Mouse (Mus musculus) liver (tissue): ENCODE results near the gene Pan2.
"Not testable (repeated sequence)": the region's sequence is repeated elsewhere in the genome, so short reads cannot be mapped to it uniquely, and the experiment has no call there.

Experiments
- DNase-seq: peaks from one replicate; pipeline ENCODE4 v3.0.0-alpha.2; 2020; ENCODE audit warnings: mixed read lengths

Pan2 gene

DNA sequence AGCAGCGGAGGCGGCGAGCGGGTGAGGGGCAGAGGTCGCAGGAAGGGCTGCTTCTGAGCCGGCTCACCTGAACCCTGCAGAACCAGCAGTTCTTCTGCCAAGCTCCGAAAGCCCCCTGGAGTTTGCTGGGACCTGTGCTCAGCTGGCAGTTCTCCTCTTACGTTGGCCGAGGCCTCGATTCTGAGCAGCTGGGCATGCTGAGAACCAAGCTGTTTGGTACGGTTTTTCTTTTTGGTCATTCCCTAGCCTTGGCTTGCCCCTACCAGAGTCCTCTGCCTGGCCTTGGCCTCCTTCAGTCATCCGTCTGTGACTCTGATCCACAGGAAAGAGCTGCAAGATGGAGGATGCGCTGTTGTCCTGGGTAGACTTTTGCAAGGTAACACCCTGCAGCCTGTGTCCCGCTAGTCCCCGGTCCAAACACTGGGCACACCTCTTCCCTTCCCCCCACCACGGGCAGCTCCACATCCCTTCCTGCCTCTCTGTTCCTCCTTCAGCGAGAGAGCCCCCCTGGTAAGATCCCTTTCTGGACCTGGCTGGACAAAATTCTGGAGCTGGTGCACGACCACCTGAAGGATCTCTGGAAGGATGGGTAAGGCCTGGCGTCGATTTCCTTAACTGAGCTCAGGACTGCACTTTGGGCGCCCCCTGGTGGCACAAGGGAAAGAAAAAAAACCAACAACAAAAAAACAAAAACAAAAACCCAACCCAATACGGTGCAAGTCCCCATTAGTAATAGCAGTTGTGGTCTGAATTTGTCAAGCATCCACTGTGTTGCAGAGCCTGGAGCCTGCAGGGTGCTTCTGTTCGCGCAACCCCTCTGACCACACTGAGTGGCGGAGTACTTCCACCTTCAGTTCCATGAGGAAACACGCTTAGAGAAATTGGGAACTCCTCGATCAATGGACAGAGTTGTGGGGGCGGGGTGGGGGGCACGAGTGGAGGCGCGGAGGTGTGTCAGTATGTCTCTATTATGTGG lies 19.2 kb upstream of the Pan2 start:
- DNase-seq, result peak; percentile 72

DNA sequence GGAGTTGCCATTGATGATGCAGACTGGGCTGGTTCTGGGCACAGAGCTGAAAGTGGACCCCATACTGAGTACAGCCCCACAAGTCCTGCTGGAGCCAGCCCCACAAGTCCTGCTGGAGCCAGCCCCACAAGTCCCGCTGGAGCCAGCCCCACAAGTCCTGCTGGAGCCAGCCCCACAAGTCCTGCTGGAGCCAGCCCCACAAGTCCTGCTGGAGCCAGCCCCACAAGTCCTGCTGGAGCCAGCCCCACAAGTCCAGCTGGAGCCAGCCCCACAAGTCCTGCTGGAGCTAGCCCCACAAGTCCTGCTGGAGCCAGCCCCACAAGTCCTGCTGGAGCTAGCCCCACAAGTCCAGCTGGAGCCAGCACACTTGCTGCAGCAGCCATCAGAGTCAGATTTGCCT lies 12.5 kb upstream of the Pan2 start:
- not testable (repeated sequence) for DNase-seq

DNA sequence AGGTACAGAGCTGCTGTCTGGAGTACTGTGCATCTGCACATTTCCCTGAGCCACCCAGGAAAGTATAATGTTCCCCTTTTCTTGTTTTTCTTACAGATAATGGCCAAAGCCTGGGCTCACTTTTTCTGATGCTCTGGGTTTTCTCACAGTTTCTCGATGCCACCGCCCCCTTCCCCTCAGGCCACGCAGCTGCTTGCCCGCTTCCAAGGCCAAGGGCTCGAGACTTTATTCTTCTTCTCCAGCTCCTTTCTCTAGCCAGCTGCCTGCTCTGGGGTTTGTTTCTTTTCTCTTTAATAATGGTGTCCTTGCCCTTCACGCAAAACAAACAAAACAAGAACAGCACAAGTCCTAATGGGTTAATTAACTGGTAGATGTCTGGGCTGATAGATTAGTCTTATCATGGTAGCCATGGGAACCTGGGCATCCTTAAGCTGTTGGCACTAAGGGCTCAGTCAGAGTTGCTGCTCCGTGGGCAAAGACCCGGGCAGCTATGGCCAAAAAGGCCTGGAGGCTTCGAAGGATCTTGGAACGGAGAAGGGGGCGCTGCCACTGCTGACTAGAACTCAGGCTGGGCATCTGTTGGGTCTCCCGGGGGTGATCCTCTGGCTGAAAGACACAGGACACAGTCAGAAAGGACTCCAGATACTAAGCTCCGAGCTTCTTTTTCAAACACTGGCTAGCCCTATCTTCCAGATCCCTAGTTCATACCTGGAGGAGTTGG lies 6.6 kb upstream of the Pan2 start:
- no peak for DNase-seq

DNA sequence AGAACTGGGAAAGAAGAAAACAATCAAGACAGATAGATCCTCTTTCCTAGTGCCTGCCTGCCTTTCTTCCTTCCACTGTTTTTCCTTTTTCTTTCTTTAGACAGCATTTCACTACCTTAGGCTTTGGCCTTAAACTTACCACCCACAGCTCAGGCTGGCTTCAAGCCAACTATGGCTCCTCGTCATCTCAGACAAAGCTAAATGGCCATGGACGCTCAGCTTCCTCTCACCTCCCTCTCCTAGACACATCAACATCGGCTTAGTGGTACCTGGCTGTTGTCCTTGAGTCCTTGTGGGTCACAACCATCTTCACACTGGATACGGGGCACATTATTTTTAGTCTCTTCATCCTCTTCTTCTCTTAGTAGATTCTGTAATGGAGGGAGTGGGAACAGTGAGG lies 5.9 kb upstream of the Pan2 start:
- DNase-seq, result no peak

DNA sequence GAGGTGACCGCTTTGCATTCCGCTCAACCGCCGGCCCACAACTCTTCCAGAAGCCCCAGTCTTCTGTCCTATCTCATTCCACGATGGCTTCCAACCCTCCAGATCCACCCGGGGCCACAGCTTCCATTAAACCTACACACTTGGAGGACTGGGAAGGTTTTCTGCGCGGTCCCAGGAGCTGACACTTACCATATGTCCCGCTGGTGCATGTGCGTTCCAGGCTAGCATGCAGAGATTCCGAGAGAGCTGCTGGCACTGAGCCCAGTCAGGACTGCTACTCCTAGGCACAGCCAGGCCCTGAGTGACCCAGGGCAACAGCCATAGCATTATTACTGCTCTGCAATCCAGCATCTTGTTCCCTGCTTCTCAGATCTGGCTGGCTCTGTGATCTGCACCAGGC lies 5.5 kb upstream of the Pan2 start:
- DNase-seq, result peak; percentile 36

DNA sequence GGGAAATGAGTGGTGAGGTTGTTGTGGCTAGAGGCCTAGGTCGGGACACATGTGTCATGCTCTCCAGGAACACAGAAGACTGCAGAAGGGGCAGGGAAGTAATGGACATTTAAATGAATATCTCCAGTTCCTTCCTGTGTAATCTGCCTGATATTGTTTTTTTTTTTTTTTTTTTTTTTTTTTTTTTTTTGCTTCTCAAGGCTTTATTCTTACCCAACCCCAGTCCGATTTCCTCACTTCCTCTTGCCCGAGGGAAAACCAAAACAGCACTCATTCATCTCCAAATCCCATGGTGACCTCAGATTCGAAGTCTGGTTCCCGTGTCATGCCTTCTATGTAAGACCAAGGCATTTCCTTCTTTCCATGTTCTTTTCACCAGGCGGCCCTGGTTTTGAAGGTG lies 4.9 kb upstream of the Pan2 start:
- DNase-seq, result no peak

DNA sequence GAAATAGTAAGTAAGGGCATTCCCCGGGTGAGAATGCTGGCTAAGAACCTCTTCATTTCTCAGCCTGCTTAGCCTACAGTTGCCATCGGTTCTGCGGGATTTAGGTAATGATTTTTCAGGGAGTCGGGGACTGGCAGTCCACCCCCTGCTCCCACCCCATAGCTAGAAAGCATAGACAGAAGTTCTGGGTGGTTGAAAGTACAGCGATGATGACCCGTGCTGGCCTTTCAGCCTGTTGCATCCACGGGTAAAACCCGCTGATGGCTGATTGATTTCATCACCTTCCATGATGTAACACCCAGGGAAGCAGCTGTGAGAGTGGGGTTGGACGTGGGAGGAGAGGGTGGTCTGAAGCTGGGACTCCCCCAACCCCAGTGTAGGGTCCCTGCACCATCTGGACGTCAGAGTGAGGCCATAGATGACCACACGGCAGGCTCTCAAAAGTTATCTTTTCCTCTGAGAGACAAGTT lies 4.4 kb upstream of the Pan2 start, which contains the start of gene Il23a:
Il23a (minus strand) TSS at position 51 of the 470 bp plus-strand sequence.
- DNase-seq, result no peak

DNA sequence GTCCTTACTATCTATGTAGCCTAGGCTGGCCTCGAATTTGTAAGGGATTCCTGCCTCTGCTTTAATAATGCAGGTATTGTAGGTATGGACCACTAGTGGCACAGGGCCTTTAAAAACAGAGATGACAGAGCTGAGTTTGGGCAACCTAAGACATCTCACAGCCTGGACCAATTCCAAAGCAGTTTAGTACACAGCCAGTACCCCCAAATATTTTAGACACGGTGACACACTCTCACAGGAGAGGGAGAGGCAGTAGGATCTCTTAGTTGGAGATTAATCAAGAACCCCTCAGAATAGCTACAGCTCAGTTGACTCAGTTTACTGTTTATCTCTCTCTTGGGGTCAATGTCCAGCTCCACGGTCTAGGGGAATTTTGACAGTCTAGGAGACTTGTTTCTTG lies 778 bp upstream of the Pan2 start:
- DNase-seq, result no peak

DNA sequence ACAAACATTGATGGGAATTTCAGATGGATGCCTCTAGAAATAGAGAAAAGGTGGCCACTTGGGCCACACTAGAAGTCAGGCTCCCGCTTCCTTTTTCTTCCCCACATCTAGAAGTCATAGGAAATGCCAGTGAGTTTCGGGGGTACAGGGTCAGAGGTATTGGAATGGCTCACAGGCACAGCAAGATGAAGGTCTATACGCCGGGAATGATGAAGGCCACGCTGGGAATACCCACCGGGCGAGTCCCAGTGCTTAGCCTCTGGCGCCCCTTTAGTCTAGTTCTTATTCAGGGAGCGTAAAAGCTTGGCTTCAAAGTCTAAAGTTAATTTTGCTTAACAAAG lies 380 bp upstream of the Pan2 start:
- DNase-seq, result no peak

DNA sequence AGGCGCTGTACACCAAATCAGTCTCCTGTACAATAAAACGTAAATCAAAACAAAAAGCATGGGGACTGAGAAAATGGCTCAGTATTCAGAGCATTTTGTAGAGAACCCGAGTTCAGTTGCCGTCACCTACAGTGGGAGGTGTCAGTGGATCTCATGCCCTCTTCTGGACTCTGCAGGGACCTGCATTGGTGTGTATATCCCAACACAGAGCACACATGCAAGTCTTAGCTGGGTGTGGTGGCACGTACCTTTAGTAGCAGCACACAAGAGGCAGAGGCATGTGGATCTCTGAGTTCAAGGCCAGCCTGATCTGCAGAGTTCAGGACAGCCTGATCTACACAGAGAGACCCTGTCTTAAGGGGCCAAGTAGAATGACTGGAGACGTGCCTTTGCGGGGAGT lies 6.5 kb downstream of the Pan2 start:
- DNase-seq, result no peak

DNA sequence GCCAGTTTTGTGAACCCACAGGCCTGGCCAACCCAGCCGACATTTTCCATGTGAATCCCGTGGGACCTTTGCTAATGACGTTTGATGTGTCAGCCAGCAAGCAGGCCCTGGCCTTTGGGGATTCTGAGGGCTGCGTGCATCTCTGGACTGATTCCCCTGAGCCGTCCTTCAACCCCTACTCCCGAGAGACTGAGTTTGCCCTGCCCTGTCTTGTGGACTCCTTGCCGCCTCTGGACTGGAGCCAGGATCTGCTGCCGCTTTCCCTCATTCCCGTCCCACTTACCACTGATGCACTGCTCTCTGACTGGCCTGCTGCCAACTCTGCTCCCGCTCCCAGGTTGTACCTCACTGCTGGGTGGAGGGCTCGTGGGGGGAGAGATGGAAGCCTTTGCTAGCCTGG lies 7.0 kb downstream of the Pan2 start:
- peak; percentile 20 for DNase-seq

DNA sequence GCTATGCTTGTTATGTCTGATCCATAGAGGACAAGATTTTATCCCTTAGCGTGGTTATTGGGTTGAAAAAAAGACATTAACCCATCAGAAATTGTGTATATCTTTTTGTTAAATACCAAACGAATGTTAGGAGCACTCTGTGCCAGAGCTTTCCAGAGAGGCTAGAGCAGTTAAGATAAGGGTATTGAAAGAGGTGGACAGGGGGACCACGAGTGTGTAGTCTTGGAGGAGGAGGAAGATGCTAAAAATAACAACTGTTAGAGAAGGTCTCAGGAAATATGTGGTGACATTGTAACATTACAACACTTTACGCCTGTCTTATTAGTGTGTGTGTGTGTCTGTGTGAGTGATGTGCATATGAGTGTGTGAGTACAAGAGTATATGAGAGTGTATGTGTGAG lies 7.8 kb downstream of the Pan2 start:
- DNase-seq, result no peak

DNA sequence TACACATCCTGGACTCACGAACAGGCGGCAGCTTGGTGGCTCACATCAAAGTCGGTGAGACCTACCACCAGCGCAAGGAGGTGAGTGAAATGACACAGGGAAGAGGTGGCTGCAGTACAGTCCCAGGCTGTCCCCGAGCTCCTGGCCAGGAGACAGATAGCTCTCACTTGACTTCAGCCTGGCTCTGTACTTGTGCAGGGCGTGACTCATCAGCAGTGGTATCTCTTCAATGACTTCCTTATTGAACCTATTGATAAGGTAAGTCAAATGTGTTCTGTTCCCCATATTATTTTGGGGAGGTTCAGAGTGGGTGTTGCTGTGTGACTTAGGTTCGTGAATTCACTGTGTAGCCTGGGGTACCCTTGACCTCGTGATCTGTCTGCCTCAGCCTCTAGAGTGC lies 12.4 kb downstream of the Pan2 start:
- no peak for DNase-seq

DNA sequence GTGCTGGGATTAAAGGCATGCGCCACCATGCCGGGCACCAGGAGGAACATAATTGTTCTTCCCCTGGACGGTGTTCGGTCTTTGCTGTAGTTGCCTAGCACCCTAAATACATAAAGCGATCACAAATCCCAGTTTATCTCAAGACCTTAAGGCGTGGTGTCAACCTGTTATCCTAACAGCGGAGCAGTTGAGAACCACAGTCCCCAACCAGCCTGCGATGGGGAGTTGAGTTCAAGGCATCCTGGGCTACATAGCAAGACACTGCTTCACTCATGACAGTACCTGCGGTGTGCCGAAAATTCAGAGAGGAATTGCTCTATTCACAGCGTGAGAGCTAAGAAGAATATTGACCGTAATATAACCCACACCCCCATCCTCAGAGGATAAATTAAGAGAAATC lies 18.5 kb downstream of the Pan2 start:
- no peak for DNase-seq

DNA sequence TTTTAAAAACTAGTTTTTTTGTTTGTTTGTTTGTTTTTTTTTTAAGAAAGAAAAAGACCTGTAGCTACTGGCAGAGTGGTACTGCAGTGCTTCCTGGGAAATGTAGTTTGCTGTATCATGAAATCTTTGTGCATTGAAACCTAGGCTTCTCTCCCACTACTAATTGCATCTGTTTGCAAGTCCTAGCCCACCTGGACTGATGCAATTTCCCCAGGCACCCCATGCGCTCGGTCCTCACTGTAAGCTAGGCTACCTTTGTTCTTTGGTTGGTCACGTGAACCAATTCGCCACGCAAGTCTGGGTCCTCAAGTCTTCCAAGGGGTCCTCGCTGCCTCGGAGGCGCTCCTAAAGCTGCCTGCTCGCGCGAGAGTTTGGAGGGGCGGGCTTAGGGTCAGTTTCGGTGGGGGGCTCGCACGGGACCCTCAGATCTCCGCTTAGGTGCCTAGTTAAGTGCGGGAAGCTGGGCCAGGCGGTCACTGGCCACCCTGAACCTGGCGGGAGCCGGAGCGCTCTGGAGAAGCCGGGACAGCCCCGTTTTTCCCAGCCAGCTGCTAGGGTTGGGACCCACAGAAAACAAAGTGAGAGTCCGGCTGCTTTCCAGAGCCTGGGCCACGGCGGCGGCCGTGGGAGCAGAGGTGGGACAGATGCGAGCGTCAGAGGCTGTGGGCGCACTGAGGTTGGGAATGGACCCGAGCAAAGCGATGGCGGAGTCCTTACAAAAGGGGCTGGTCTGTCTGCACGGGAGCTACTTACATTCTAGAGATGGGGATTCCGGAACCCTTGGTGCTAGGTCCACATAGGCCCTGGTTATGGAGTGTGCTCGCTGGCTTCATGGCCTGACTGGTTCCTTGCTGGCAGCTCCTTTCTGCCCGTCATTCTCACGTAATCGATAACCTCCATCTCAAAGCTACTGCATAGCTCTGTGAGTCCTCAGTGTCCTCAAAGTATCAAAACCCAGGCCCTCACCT lies 19.3 kb downstream of the Pan2 start, which contains the start of gene Cnpy2:
Cnpy2 (plus strand) TSS at position 319 of the 968 bp plus-strand sequence.
- DNase-seq, result peak; percentile 81

DNA sequence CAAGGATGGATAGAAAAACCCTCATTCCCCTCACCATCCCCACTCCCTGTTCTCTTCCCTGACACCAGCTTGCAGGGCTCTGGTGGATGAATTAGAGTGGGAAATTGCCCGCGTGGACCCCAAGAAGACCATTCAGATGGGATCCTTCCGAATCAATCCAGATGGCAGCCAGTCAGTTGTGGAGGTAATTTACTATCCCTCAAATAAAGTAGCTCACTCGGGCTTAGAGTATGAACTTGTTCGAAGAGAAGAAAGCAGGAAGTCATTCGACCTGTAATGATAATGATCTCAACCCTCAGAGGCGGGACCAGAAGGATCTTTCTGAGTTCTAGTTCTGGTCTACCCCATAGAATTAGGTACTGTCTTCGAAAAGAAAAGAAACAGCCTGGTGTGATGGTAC lies 20.4 kb downstream of the Pan2 start:
- no peak for DNase-seq

DNA sequence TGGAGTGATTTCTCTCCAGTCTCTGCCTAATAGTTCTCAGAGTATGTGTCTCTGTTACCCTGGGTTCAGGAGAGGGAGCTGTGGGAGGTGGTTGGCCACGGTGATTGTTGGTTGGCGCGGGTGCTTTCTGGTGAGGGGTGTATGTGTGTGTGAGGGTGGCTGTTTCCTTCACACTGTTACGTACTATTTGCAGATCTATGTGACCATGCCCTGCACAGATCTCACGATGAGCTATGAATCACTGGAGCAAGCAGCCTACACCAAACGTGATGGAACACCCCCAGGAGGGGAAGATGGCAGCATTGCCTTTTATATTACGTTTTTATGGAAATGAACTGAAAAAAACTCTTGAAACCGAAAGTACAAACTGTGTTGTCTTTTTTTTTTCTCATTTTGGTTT lies 23.7 kb downstream of the Pan2 start:
- no peak for DNase-seq

DNA sequence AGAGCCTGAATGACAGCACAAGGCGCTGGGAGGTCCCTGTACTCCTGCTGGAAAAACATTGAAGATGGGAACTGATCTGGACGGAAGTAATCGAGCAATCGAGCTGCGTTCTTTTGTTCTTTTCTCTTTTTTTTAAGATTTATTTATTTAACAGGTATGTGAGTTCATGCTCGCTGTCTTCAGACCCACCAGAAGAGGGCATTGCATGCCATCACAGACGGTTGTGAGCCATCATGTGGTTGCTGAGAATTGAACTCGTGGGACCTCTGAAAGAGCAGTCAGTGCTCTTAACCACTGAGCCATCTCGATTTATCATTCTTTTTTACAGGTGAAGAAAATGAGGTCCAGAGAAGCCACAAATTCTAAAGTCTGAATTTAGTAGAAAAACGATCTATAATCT lies 24.5 kb downstream of the Pan2 start:
- no peak for DNase-seq

DNA sequence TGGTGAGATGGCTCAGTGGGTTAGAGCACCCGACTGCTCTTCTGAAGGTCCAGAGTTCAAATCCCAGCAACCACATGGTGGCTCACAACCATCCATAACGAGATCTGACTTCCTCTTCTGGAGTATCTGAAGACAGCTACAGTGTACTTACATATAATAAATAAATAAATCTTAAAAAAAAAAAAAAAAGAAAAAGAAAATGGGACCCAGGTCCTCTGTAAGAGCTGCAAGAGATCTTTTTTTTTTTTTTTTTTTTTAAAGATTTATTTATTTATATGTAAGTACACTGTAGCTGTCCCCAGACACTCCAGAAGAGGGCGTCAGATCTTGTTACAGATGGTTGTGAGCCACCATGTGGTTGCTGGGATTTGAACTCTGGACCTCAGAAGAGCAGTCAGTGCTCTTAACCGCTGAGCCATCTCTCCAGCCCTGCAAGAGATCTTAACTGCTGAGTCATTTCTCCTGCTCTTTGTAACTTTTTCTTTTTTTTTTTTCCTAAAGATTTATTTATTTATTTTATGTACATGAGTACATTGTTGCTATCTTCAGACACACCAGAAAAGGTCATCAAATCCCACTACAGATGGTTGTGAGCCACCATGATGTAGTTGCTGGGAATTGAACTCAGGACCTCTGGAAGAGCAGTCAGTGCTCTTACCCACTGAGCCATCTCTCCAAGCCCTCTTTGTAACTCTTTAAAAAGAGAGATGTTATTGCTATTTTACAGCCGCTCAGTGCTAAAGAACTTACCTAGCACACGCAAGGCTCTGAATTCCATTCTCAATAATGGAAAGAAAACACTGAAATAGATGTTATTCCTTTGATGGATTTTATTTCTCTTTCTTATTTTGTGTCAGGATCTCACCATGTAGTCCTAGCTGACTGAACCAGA lies 29.5 kb downstream of the Pan2 start:
- not testable (repeated sequence) for DNase-seq

DNA sequence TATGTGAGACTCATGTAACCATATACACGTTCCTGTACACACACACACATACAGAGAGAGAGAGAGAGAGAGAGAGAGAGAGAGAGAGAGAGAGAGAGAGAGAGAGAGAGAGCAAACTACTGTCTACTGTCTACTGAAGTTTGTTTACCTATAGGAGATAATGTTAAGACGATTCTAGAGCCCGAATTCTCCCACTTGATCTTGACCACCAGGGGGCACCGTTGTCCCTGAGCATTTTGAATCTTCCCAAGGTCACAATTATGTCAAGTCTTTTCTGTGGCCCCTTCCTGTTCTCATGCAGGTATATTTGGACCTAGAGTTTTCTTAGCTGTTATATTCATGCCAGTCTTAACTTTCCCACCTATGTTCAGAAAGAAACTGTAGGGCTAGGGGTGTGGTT lies 32.4 kb downstream of the Pan2 start:
- peak; percentile 91 for DNase-seq

DNA sequence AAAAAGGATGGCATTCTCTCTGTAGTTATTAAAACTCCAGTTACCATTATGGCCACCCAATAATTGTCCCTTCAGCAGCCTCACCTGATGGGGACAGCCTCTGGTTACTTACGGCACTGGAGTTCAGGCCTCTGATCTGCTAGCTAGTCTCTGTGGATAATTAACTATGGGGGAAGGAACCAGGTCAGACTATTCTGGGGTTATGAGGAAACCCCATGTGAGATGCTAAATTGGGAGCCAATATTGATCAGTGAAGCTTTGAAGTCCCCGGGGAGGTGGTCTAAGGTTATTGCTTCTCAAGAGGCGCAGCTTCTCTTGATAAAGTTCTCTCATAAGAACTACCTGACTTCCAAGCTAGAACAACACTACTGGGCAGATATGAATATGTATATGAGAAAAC lies 33.1 kb downstream of the Pan2 start:
- DNase-seq, result no peak

DNA sequence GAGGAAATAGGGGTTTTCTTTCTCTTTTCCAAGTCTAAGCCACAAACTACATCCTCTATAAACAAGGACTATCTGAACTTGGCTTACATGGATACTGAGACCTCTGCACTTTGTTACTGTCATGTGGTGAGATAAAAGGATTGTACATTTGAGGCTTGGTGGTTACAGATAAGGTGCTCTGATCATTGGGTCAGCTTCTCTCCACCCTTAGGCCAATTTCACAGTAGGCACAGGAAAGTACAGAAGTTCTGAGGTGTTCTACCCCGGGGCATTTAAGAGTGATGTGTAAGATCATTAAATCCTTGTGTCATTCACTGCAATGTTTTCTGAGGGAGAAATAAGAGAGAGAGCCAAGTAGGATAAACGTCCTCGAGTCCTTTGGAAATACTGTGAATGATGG lies 33.5 kb downstream of the Pan2 start:
- no peak for DNase-seq
